In genomic region chr5:107035782-107036181, GRCm38 (mm10) we compare ENCODE assay signal across 24 mouse cellular contexts.
DNase-seq lines count a peak whose midpoint lies in the region; ATAC-seq and TF ChIP-seq lines count a peak whose summit lies in the region.
"Had no signal": no experiment of that assay in that cellular context is flagged by ENCODE, and none has a peak within 500 bp of the region (broad histone marks: within the 10 kb centered on the region; RNA-seq: fewer than 3 reads in every experiment).

No protein-coding gene starts in this region.

- TF ChIP-seq CTCF in lung, postnatal 0 days (IDR thresholded peaks at IDR 0.05) = no peak
- no peak for TF ChIP-seq CTCF in stomach, postnatal 0 days (IDR thresholded peaks at IDR 0.05; ENCODE audit: low read depth)

- no peaks in the 10 kb centered on the region for H3K36me3 ChIP-seq in embryonic facial prominence, embryonic 11.5 days (replicated peaks; ENCODE audit: control insufficient read depth, insufficient read depth, low read depth, low read length)
- no peaks in the 10 kb centered on the region for H3K36me3 ChIP-seq in embryonic facial prominence, embryonic 10.5 days (replicated peaks)
- H3K36me3 ChIP-seq in kidney, embryonic 15.5 days = no peaks in the 10 kb centered on the region
- H3K36me3 ChIP-seq in lung, postnatal 0 days (ENCODE audit: insufficient read depth, low read length) = no peaks in the 10 kb centered on the region
- no peaks in the 10 kb centered on the region for H3K36me3 ChIP-seq in stomach, postnatal 0 days (ENCODE audit: control insufficient read depth, insufficient read depth, low read length)
- H3K36me3 ChIP-seq: embryonic facial prominence, embryonic 15.5 days; heart, embryonic 12.5 days; hindbrain, embryonic 10.5 days had no signal

- ATAC-seq in embryonic facial prominence, embryonic 11.5 days (replicated peaks; ENCODE audit: insufficient number of reproducible peaks, low FRiP score, low TSS enrichment, low read depth) = no peak
- peak; percentile 52; the same call in 1 of the 2 replicates for ATAC-seq in kidney, embryonic 15.5 days (replicated peaks; ENCODE audit: low FRiP score)
- ATAC-seq in lung, postnatal 0 days = peak; percentile 7; the same call in 1 of the 2 replicates
- ATAC-seq in stomach, postnatal 0 days (ENCODE audit: low FRiP score, low TSS enrichment) = peak; percentile 44; the same call in 1 of the 2 replicates
- ATAC-seq: forebrain, embryonic 16.5 days; hindbrain, embryonic 16.5 days; intestine, postnatal 0 days had no signal

- no peak overlapping the region for H3K4me3 ChIP-seq in embryonic facial prominence, embryonic 11.5 days (ENCODE audit: low read depth, low read length)
- no peak overlapping the region for H3K4me3 ChIP-seq in embryonic facial prominence, embryonic 10.5 days
- H3K4me3 ChIP-seq in kidney, embryonic 15.5 days (replicated peaks) = no peak overlapping the region
- H3K4me3 ChIP-seq in lung, postnatal 0 days (ENCODE audit: low read depth, low read length) = no peak overlapping the region
- H3K4me3 ChIP-seq in stomach, postnatal 0 days (ENCODE audit: low read depth, low read length) = no peak overlapping the region
- H3K4me3 ChIP-seq: embryonic facial prominence, embryonic 15.5 days; heart, embryonic 12.5 days; hindbrain, embryonic 10.5 days had no signal

- H3K27me3 ChIP-seq in embryonic facial prominence, embryonic 11.5 days (ENCODE audit: control insufficient read depth, insufficient read depth, low read length) = no peaks in the 10 kb centered on the region
- H3K27me3 ChIP-seq in embryonic facial prominence, embryonic 10.5 days (replicated peaks; ENCODE audit: low read depth, poor library complexity, severe bottlenecking) = no peaks in the 10 kb centered on the region
- no peaks in the 10 kb centered on the region for H3K27me3 ChIP-seq in kidney, embryonic 15.5 days
- no peaks in the 10 kb centered on the region for H3K27me3 ChIP-seq in lung, postnatal 0 days (replicated peaks; ENCODE audit: insufficient read depth, low read length)
- no peaks in the 10 kb centered on the region for H3K27me3 ChIP-seq in stomach, postnatal 0 days (ENCODE audit: control insufficient read depth, insufficient read depth, low read length)
- H3K27me3 ChIP-seq: embryonic facial prominence, embryonic 15.5 days; heart, embryonic 12.5 days had no signal

- no peak overlapping the region for H3K9ac ChIP-seq in embryonic facial prominence, embryonic 11.5 days (replicated peaks; ENCODE audit: low read length)
- H3K9ac ChIP-seq in kidney, embryonic 15.5 days = no peak overlapping the region
- H3K9ac ChIP-seq in lung, postnatal 0 days (replicated peaks; ENCODE audit: low read depth) = no peak overlapping the region
- no peak overlapping the region for H3K9ac ChIP-seq in stomach, postnatal 0 days (ENCODE audit: low read length)
- H3K9ac ChIP-seq: embryonic facial prominence, embryonic 15.5 days; heart, embryonic 12.5 days had no signal

- no peak overlapping the region for H3K27ac ChIP-seq in embryonic facial prominence, embryonic 11.5 days (replicated peaks; ENCODE audit: low read depth, low read length)
- no peak overlapping the region for H3K27ac ChIP-seq in embryonic facial prominence, embryonic 10.5 days (replicated peaks)
- H3K27ac ChIP-seq in kidney, embryonic 15.5 days = no peak overlapping the region
- no peak overlapping the region for H3K27ac ChIP-seq in lung, postnatal 0 days (ENCODE audit: low read length)
- H3K27ac ChIP-seq in stomach, postnatal 0 days (replicated peaks) = peak overlapping the region; percentile 1; the same call in 1 of the 2 replicates
- H3K27ac ChIP-seq: embryonic facial prominence, embryonic 15.5 days; hindbrain, embryonic 10.5 days had no signal

- no peaks in the 10 kb centered on the region for H3K9me3 ChIP-seq in embryonic facial prominence, embryonic 11.5 days (replicated peaks; ENCODE audit: control insufficient read depth, low read length)
- H3K9me3 ChIP-seq in embryonic facial prominence, embryonic 10.5 days = 0 out of 2 replicates have a peak, but pooled peaks cover 4% of the 10 kb centered on the region
- no peaks in the 10 kb centered on the region; the same call in 1 of the 2 replicates for H3K9me3 ChIP-seq in kidney, embryonic 15.5 days (replicated peaks)
- no peaks in the 10 kb centered on the region for H3K9me3 ChIP-seq in lung, postnatal 0 days (ENCODE audit: low read length)
- H3K9me3 ChIP-seq in stomach, postnatal 0 days (ENCODE audit: control insufficient read depth, low read length) = no peaks in the 10 kb centered on the region
- H3K9me3 ChIP-seq: embryonic facial prominence, embryonic 15.5 days; heart, embryonic 12.5 days; hindbrain, embryonic 10.5 days had no signal

- WGBS in embryonic facial prominence, embryonic 11.5 days = 37% methylated on average over 6 of the region's 6 CpGs
- 50% methylated on average over 6 of the region's 6 CpGs for WGBS in embryonic facial prominence, embryonic 10.5 days
- 25% methylated on average over 6 of the region's 6 CpGs for WGBS in kidney, embryonic 15.5 days
- WGBS in lung, postnatal 0 days = 47% methylated on average over 6 of the region's 6 CpGs
- WGBS in stomach, postnatal 0 days = 43% methylated on average over 6 of the region's 6 CpGs

- H3K4me2 ChIP-seq in embryonic facial prominence, embryonic 11.5 days (ENCODE audit: low read depth, low read length) = no peak overlapping the region
- H3K4me2 ChIP-seq in kidney, embryonic 15.5 days = no peak overlapping the region
- H3K4me2 ChIP-seq in lung, postnatal 0 days (replicated peaks; ENCODE audit: low read depth, low read length) = no peak overlapping the region
- H3K4me2 ChIP-seq in stomach, postnatal 0 days (replicated peaks; ENCODE audit: low read depth) = no peak overlapping the region
- H3K4me2 ChIP-seq: embryonic facial prominence, embryonic 15.5 days; heart, embryonic 12.5 days had no signal

- H3K4me1 ChIP-seq in embryonic facial prominence, embryonic 11.5 days (ENCODE audit: control insufficient read depth, insufficient read depth, low read length) = no peaks in the 10 kb centered on the region
- H3K4me1 ChIP-seq in embryonic facial prominence, embryonic 10.5 days = peaks cover 17% of the 10 kb centered on the region
- peaks cover 16% of the 10 kb centered on the region for H3K4me1 ChIP-seq in kidney, embryonic 15.5 days
- no peaks in the 10 kb centered on the region for H3K4me1 ChIP-seq in lung, postnatal 0 days (ENCODE audit: insufficient read depth, low read depth, low read length)
- peaks cover 4% of the 10 kb centered on the region; the same call in 1 of the 2 replicates for H3K4me1 ChIP-seq in stomach, postnatal 0 days (replicated peaks; ENCODE audit: control insufficient read depth, insufficient read depth)
- H3K4me1 ChIP-seq: heart, embryonic 12.5 days had no signal

- TF ChIP-seq EP300 in lung, postnatal 0 days (IDR thresholded peaks at IDR 0.05) = 0 out of 2 replicates have a peak, but pooled peaks have one; percentile 5
- TF ChIP-seq EP300 in stomach, postnatal 0 days (optimal IDR thresholded peaks at IDR 0.05) = no peak

- peak; percentile 26 for DNase-seq in embryonic facial prominence, embryonic 11.5 days (ENCODE audit: low spot score)
- no peak for DNase-seq in embryonic facial prominence, embryonic 10.5 days (ENCODE audit: low spot score)
- no peak for DNase-seq in kidney, adult 18-20 months
- DNase-seq in lung, postnatal 0 days (ENCODE audit: low spot score) = no peak
- no peak for DNase-seq in lung, postnatal 10 days
- DNase-seq in stomach, postnatal 0 days (ENCODE audit: low spot score) = no peak
- no peak for DNase-seq in urinary bladder, postnatal 25 days (ENCODE audit: low spot score)
- DNase-seq: adrenal gland, postnatal 36 days; cerebellum, adult 9-11 months; heart, adult 18-20 months; heart, postnatal 10 days; kidney, postnatal 4 days; lung, postnatal 36 days; midbrain, embryonic 14.5 days; retina, postnatal 1 day; right cerebral cortex, postnatal 25 days; thymus, postnatal 36 days had no signal
